Mouse (Mus musculus) thymus, adult 2 months (tissue): ENCODE results near the gene Pole3. TPM values are rescaled to one million over a fixed set of nuclear protein-coding genes. Genes with fewer than 3 reads are reported as not detected.

Experiments used
- DNase-seq: peaks from one replicate; pipeline ENCODE4 v3.0.0; 2021
- H3K27ac ChIP-seq: fragments of 200-500 bp; 2 replicates; pipeline ENCODE4 v1.5.1; 2012; ENCODE audit warnings: low read length, control low read depth; ENCODE audit not compliant: control insufficient read depth, insufficient read depth
- H3K27me3 ChIP-seq: fragments of 200-500 bp; 2 replicates; pipeline ENCODE4 v1.6.1; 2012; ENCODE audit warnings: mild to moderate bottlenecking, low read length, moderate library complexity, mixed read lengths; ENCODE audit not compliant: control insufficient read depth, insufficient read depth
- H3K36me3 ChIP-seq: fragments of 200-500 bp; 2 replicates; pipeline ENCODE4 v1.6.1; 2012; ENCODE audit warnings: mild to moderate bottlenecking, low read length, moderate library complexity; ENCODE audit not compliant: control insufficient read depth, insufficient read depth
- H3K4me1 ChIP-seq: fragments of 200-500 bp; replicated peaks from 2 replicates; pipeline ENCODE4 v1.6.1; 2012; ENCODE audit warnings: low read length; ENCODE audit not compliant: control insufficient read depth, insufficient read depth
- H3K4me3 ChIP-seq: fragments of 200-500 bp; 2 replicates; pipeline ENCODE4 v1.5.1; 2012; ENCODE audit warnings: mild to moderate bottlenecking, low read length, control low read depth, moderate library complexity; ENCODE audit not compliant: control insufficient read depth, insufficient read depth
- CTCF ChIP-seq: fragments of 200-500 bp; IDR thresholded peaks from 2 replicates; pipeline ENCODE4 v1.5.1; 2012; ENCODE audit warnings: mild to moderate bottlenecking, control low read depth, low read length, moderate library complexity, borderline replicate concordance; ENCODE audit not compliant: control insufficient read depth, poor library complexity, insufficient read depth; ENCODE audit errors: extremely low read depth
- POLR2A ChIP-seq: fragments of 200-500 bp; IDR thresholded peaks from 2 replicates; pipeline ENCODE4 v1.6.1; 2012; ENCODE audit warnings: mild to moderate bottlenecking, low read length, control low read depth, moderate library complexity; ENCODE audit not compliant: control insufficient read depth, poor library complexity, insufficient read depth; ENCODE audit errors: extremely low read depth
- WGBS: fragments of 180-500 bp; shearing (Covaris S2); methylation state at CpG from one replicate; pipeline ENCODE4 v1.1.7; 2018; 5-methylcytosine and 5-hydroxymethylcytosine counted together
- polyA plus RNA-seq: library from polyadenylated mRNA; depleted of rRNA; stranded (reverse); fragments of >200 nt; gene quantifications from 2 replicates; pipeline ENCODE4 v1.2.3, GENCODE M21; 2012

Pole3 gene
- polyA plus RNA-seq, 1 experiment, result 20.9 TPM

DNA sequence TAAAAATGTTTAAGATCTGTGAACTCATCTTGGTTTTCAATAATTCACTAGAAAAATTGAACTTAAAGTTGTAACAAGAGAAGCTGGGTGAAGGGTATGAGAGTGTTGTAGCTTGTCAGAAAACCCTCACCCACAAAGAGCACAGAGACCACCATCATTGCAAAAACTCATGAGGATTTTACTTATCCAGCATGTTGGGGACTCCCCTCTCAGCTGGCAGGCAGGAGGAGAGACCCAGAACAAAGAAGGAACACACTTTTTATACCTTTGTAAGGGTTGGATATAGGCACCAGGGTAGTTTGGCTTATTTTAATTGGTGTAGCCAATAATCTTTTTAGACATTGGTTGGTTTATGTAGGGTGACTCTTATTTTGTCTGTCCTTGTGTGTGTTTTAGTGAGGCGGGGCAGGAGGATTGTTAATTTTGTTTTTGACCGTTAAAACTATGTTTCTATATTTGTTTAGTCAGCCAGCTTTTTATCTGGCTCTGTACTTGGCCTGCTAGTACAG, 3.9 kb downstream of the Pole3 start:
- no peak overlapping the region for H3K4me3 ChIP-seq
- no peaks in the 10 kb centered on the region for H3K27me3 ChIP-seq
- 93% methylated on average over 2 of the region's 2 CpGs for WGBS
- TF ChIP-seq POLR2A (no peak), CTCF (no peak)
- peaks cover 13% of the 10 kb centered on the region for H3K4me1 ChIP-seq
- no peak for DNase-seq
- no peaks in the 10 kb centered on the region for H3K36me3 ChIP-seq
- H3K27ac ChIP-seq, result no peak overlapping the region

DNA sequence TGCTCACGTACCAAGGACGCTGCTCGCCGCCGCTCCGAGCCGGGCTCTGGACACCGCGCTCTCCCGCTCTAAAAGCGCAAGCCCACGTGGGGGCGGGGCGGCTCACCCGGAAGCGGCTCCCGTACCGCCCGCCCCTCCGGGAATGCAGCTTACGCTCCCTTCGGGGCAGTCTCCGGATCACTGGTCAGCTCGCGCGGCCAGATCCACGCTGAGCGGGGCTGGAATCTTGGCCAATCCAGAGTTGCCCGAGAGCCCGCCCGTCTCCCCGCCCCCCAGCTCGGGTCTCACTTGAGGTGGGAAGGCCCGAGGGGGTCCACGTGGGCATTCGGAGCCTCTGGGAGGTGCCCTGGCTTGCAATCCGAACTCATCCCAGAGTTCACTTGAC, 5.0 kb downstream of the Pole3 start, which contains the start of gene Alad:
Gene Alad, minus strand, starts transcription at position 70 of the 385 bp plus-strand sequence.
- peaks cover 13% of the 10 kb centered on the region for H3K4me1 ChIP-seq
- peak within 1 kb of the TSS; percentile 92 for H3K4me3 ChIP-seq
- H3K27ac ChIP-seq, result no peak within 1 kb of the TSS
- H3K27me3 ChIP-seq, result no peaks in the 10 kb centered on the region
- TF ChIP-seq CTCF (0 out of 2 replicates have a peak, but pooled peaks have one; percentile 27), POLR2A (no peak)
- H3K36me3 ChIP-seq, result no peaks in the 10 kb centered on the region
- WGBS, result under 1% methylated on average over 37 of the region's 37 CpGs
- DNase-seq, result peak; percentile 79

DNA sequence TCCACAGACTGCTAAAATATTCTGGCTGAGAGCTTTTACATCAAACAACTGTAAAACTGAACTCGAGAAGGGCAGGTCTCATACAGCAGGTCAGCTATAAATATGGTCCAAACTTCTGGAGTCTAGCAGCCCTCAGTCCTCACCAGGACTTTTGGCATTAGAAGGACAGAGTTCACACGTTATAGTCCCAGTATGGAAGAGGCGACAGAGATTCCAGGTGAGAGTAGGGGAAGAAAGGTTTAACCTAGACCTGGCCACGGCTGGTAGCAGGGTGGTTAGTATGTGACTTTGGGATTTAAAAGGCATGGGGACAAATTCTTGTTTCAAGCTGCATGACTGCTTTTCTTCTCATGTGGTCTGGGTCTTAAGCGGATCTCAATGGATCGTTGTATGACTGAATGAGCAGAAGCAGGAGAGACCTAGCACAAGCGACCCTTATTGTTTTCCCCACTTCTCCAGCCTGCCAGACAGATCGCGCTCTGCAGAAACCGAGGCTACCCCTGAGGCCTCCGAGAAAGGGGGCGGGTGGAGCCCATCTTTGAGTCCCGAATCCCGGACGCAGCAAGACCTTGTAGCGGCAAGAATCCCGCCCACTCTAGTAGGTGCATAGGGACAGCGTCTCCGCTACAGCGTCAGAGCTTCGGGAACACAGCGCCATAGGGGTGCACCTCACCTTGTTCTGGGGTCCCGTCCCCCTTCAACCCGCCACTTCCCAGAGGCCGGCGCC, 5.6 kb downstream of the Pole3 start:
- WGBS, result 3% methylated on average over 26 of the region's 26 CpGs
- peaks cover 9% of the 10 kb centered on the region for H3K4me1 ChIP-seq

DNA sequence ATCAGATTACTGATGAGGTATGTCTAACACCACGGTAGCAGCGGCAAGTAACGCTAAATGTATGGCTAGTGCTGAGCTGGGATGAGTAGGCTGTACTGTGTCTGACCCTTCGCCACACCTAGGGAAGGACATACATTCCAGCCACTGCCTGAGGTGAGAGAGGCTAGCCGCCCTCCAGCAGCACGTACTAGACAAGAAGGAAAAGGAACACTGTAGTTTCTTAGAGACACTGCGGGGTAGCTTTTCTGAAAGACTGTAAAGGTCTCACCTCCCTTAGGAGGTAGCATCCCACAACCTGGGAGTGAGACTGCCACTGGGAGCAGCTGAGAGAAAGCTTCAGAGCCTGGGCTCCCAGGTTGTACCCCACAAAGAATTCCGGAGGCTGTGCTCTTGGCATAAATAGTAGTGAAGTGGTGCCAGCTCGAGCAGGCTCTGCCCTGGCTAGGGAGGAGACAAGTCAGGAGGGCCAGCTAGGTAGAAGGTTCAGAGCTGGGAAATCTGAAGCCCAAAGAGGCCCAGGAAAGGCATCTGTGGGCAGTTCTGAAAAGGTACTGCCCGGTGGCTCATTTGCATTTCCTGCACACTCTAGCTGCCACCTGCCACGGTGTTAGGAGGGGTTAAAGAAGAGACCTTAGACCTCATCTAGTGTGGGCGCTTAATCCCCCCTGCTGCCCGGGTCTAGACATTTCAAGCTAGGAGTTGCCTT, 6.3 kb downstream of the Pole3 start:
- Histone ChIP-seq H3K27ac (no peak overlapping the region), H3K4me3 (no peak overlapping the region), H3K27me3 (no peaks in the 10 kb centered on the region), H3K36me3 (no peaks in the 10 kb centered on the region), H3K4me1 (peaks cover 7% of the 10 kb centered on the region)
- TF ChIP-seq CTCF (no peak), POLR2A (no peak)
- WGBS, result 43% methylated on average over 13 of the region's 13 CpGs
- DNase-seq, result peak; percentile 22

More for the DNA sequence above, 5.6 kb downstream of the Pole3 start:
- Histone ChIP-seq H3K4me3 (peak overlapping the region; percentile 92), H3K36me3 (no peaks in the 10 kb centered on the region), H3K27ac (no peak overlapping the region), H3K27me3 (no peaks in the 10 kb centered on the region)
- TF ChIP-seq POLR2A, result no peak; the same call in 1 of the 2 replicates
- no peak for TF ChIP-seq CTCF
- no peak for DNase-seq

DNA sequence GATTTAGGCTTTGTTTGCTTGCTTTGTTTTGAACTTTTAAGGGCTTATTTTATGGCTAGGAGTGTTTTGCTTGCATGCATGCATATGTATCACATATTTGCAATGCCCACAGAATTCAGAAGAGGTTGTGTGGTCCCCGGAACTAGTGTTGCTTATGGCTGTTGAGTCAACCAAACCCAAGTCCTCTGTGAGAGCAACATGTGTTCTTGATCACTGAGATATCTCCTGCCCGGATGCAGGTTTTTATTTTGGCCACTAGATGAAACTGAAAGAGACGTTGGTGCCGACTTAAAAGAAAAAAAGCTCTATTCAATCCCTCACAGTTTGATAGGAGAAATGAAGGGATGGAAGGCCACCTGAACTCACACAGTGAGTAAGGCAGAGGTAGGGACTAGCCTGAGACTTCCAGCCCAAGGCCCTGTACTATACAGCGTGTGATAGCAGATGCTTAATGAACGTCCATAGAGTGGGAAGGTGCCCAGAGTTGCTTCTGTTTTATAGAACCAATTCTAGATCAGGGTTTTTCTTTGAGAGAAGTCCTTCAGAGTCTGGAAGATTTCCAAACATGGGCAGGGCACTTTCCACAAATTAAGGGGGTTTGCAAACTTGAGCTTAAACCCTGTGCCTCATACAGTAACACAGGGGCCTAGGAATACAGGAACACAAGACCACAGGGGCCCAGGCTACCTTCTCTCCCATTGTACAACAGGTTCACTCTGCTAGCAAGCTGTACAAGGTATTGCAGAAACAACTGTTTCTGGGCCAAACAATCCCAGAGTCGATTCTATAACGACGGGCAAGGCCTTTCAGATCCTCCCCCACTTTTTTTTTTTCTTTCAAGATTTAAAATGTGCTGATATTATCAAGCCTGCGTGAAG, 7.1 kb downstream of the Pole3 start:
- Histone ChIP-seq H3K4me1 (peaks cover 7% of the 10 kb centered on the region), H3K36me3 (no peaks in the 10 kb centered on the region), H3K27ac (no peak overlapping the region), H3K27me3 (no peaks in the 10 kb centered on the region), H3K4me3 (no peak overlapping the region)
- WGBS, result 34% methylated on average over 10 of the region's 10 CpGs
- TF ChIP-seq POLR2A (no peak), CTCF (no peak)
- DNase-seq, result no peak

DNA sequence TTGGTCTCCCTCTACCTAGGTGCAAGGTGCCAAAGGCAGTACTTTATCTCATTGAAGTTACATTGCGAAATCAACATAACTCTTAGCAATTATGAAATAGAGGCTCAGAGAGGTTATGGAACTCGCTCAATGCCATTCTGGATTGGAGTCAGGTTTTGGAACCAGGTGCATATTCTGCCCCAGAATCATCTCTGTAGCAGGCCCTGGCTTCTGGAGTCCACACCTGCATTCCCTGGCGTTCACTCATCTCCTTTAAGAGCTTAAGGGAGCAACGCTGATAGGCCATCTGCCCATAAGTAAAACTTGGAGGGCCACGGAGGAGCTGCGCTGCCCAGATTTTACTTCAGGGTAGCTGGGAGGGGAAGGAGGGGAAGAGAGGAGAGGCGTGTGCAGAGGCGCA, 7.8 kb downstream of the Pole3 start:
- H3K27ac ChIP-seq, result no peak overlapping the region

More for the DNA sequence above, 7.8 kb downstream of the Pole3 start:
- DNase-seq, result no peak
- Histone ChIP-seq H3K27me3 (no peaks in the 10 kb centered on the region), H3K4me1 (peaks cover 7% of the 10 kb centered on the region), H3K4me3 (no peak overlapping the region), H3K36me3 (no peaks in the 10 kb centered on the region)
- 81% methylated on average over 8 of the region's 8 CpGs for WGBS
- TF ChIP-seq POLR2A (no peak), CTCF (no peak)
